Mouse (Mus musculus) right cerebral cortex, postnatal 14 days (tissue): ENCODE data around the gene Prrg2.
A peak's percentile ranks its signal among the peaks of the same experiment; 100 is the strongest.

Experiments used
- DNase-seq: peaks from one replicate; pipeline ENCODE4 v3.0.0; 2022

Prrg2 gene

DNA sequence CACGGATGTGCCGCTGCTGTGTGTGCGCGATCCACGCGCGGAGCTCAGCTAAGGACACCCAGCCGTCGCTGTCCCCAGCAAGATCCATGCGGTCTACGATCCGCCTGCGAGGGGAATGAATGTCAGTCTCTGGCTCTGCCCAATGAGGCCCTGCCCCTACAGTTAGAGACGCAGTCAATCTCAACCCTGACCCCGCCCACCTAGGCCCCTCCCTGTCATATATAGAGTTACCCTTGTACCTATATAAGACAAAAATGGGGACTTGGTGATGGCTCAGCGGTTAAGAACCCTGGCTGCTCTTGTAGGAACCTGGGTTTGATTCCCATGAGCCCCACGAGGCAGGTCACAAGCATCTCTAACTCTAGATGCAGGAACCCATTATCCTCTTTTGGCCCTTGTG is 26.1 kb upstream of the Prrg2 start:
- DNase-seq = no peak

DNA sequence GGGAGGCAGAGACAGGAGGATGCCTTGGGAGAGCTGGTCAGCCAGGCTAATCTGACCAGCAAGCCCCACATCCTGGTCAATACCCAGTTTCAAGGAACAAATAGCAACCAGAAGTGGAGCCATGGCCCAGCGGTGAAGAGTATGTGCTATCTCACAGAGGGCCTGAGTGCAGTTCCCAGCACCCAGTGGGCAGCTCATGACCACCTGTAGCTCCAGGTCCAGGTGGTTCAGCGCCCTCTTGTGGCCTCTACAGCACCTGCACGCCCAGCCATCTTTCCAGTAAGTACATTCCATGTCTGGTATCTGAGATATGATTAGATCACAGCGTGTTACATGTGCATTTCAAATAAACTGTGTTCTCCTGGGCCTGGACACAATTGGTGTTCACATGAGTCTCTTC is 23.6 kb upstream of the Prrg2 start:
- DNase-seq = no peak

DNA sequence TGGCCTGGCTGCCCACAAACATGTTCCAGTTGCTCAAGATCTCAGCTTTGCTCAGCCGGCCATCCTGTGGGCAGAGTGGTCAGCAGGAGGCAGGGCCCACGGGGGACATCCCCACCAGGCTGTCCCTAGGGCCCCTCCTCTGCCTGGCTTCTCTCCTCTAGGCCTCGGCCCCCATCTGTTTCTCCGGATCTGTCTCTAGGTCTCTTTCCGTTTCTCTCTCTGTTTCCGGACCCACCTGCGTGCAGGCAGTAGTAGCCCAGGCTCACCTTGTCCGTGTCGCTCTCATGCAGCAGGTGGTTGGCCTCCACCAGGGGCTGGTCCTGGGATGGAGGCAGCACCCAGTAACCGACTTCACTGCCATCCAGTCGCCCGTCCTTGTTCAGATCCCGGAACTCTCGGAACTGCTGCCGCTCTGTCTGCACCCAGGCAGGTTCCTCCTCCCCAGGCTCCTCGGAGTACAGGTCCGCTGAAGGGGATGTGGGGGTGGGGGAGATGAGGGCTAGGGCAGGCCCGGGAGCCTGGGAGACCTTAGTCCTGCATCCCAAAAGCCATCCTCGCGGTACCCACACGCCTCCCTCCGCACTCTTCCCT is 20.9 kb upstream of the Prrg2 start:
- no peak for DNase-seq

DNA sequence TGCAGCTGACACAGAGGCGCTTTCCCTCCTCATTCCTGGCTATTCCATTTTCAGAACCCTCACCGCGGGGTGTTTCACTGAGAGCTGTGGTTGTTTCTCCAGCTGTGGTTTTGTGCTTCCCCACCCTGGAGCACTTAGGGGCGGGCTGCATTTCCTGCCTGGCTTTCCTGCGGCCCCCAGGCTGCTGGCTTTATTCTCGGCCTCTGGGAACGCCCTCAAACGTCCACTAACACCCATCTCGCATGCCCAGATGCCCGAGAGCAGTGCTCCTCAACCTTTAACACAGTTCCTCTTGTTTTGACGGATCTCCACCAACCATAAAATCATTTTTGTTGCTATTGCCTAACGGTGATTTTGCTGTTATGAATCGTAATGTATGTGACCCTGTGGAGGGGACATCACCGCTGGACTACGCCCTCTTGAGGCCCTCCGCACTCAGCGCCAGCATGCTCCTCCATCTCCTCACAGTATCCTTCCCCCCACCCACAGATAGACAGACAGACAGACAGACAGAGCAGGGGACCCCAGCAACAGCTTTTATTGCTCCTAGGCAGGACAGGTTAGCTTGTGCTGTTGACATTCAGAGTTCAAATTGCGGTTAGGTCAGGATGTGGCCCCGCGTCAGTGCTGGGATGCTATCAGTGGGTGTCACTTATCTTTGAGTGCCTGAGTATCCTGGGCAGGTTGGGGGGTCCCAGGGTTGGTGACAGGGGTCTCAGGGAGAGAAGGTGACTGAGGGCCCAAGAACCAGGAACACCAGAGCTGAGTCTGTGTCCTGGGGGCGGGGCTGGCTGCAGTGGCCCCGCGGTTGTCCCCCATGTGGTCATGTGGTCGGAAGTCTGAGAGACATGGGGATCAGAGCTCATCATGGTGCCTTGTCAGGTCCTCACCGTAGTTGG is 20.2 kb upstream of the Prrg2 start:
- DNase-seq = no peak

DNA sequence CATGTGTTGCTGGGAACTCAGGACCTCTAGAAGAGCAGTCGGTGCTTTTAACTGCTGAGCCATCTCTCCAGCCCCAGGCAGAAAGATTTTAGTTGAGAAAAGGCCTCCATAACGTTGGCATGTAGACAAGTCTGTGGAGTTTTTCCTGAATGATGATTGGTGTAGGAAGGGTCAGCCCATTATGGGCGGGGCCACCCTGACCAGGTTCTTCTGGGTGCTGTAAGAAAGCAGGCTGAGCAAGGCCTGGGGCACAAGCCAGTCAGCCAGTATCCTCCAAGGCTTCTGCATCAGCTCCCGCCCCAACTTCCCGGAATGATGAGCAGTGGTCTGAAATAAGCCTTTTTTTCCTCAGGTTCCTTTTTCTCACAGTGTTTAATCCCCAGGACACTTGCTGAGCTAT is 18.5 kb upstream of the Prrg2 start:
- DNase-seq = no peak

DNA sequence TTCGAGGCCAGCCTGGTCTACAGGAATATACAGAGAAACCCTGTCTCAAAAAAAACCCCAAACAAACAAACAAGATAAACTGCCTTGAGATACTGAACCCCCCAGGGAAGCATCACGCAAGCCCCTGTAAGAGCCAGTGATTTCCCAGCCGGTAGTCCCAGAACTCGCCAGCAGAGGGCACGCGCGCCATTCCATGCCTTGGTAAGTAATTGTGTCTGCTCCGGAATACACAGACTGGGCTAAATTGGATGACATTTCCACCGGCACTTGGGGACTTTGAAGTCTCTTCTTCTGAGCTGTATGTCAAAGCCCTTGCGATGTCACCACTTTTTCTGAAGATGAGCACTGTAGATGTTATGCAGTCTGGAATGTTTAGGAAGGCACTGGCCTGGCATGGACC is 17.4 kb upstream of the Prrg2 start:
- DNase-seq = peak; percentile 90

DNA sequence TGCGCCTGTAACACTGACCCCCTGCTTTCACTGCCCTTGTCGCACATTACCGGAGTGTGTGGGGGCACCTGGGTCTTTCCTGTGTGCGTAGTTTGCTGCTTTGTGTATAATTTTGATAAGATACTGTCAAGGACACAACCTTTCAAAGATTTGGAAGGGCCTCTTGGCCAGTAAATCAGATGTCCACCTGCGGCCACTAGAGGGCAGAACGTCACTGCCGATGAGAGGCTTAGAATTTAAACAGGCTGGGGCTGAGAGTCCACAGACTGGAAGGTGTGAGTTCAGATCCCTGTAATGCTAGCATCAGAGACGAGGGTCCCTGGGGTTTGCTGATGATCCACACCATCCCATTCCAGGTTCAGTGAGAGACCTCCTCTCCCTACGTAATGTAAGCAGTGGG is 16.0 kb upstream of the Prrg2 start:
- DNase-seq = peak; percentile 75

DNA sequence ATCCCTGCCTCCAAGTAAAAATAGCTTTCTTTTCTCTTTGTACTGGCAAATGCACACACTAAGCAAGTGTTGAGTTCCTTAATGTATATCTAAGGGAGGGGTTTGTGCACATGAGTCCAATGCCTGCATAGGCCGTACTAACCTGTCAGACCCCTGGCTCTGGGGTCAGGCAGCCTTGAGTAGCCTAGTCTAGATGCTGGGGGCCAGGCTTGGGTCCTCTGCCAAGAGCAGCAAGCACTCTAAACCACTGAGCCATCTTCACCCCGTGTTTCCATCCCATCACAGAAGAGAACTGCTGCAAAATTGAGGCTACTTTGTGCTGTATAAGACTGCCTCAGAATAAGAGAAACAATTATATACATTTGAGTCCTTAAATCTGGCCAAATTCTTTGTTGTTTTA is 15.4 kb upstream of the Prrg2 start:
- DNase-seq = no peak

DNA sequence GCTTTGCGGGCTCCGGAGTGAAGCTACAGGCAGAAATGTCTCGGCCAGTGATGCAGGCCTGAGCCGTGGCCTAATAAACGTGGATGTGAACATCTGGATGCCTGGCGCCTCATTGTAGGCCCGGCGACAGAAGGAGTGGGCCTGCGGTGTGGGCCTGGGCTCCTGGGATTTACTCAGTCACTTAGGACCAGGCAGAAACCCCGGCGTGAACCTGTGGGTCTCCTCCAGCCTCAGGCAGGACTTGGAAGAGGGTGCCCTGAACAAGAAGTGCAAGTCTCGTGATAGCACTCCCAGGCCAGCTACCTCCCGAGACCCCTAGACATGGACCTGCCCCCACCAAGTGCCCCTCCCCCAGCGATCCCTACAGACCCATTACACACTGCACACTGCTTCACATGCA is 14.8 kb upstream of the Prrg2 start:
- no peak for DNase-seq

DNA sequence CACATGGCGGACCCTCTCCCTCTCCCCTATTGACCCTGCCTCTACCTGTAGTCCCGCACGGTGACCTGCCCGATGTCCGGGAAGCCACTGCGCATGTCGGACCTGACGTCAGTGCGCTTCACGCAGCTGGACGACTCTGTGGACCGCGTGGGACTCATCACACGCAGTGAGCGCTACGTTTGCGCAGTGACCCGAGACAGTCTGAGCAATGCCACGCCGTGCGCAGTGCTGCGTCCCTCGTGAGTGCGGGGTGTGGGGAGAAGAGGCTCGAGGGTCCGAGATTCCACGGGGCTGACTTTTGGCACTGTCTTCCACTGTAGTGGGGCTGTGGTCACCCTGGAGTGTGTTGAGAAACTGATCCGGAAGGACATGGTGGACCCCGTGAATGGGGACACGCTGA is 14.0 kb upstream of the Prrg2 start:
- DNase-seq = no peak

DNA sequence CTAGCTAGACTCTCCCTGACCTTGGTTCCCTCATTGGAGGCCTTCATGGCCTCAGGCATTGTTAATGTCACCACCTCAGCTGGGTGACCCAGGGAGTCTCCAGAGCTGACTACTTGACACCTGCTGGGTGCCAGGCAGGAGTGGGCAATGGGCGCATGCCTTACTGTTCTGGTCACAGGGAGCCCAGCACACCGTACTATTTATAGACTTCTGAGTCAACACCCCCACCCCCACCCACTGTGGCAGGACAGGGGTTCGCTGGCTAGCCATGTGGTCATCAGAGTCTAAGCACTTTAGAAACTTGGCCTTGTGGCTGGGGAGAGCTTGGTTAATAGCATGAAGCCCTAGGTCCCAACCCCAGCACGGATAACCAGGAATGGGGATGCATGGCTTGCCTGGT is 12.9 kb upstream of the Prrg2 start:
- no peak for DNase-seq

DNA sequence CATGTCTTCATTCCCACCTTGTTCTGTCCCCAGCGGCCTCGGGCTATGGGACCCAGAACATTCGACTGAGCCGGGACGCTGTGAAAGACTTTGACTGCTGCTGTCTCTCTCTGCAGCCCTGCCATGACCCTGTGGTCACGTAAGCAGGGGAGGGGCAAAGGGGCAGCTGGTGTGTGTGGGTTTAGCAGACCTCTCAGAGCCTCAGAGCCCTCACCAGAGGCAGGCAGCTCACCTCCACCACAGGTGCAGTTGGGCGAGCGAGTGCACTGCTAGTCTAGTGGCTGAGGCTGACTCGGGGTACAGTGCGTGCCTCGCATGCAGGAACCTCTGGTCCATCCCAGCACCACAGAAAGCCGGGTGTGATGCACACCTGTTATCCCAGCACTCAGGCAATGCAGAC is 11.5 kb upstream of the Prrg2 start:
- no peak for DNase-seq

DNA sequence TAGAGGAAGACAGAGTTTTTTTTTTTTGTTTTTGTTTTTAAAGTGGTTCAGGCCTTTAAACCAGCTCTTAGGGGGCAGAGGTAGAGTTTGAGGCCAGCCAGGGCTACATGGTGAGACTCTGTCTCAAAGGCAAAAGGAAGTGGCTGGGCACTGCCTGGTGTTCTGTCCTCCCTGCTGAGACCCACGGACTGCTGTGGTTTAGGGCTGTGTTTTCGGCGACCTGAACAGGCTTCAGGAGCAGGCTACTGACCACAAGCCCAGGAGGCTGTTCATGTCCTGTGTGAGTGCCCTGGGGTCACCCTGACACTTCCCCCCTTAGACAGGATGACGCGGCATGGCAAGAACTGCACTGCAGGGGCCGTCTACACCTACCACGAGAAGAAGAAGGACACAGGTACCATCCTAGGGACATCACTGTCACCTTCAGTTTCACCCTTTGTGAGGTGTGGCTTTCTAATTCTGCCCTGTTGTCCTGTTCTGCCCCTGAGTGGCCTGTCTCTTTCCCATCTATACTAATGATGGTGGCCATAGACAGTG is 10.8 kb upstream of the Prrg2 start:
- no peak for DNase-seq

DNA sequence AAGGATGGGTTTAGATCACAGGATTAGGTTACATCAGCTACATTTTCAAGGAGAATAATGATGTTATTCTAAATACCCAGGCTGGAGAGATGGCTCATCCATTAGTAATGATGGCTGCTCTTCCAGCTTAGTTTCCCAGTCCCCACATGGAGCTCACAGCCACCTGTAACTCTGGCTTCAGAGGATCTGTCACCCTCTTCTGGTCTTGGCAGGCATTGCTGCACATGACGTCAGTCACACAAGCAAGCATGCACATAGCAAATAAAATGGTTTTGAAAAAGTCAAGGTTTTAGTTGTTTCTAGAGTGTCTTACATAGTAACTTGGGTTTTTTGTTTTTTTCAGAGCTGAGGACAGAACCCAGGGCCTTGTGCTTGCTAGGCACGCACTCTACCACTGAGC is 9.8 kb upstream of the Prrg2 start:
- DNase-seq = no peak

DNA sequence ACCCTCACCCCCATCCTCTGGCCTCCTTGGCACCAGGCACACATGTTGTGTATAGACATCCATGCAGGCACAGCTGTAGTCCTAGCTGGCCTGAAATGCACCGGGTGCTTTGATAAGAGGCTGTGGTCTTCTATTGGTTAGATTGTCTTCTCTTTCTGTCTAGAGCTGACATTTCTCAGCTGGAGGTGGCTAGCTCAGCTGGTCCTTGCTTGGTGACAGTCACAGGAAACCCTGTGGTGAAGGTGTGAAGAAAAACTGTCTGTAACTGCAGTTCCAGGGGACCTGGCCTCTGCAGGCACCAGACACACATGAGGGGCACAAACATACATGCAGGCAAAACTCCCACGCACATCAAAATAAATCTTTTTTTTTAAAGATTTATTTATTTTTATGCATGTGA is 7.2 kb upstream of the Prrg2 start:
- DNase-seq = no peak

DNA sequence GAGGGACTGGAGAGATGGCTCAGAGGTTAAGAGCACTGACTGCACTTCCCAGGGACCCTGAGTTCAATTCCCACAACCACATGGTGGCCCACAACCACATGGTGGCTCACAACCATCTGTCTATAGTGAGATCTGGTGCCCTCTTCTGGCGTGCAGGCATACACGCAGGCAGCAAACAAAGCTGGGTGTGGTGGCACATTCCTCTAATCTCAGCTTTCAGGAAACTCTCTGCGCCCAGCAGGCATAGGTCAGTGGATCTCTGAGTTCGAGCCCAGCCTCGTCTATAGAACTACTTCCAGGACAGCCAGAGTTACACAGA is 5.5 kb upstream of the Prrg2 start:
- DNase-seq = no peak

DNA sequence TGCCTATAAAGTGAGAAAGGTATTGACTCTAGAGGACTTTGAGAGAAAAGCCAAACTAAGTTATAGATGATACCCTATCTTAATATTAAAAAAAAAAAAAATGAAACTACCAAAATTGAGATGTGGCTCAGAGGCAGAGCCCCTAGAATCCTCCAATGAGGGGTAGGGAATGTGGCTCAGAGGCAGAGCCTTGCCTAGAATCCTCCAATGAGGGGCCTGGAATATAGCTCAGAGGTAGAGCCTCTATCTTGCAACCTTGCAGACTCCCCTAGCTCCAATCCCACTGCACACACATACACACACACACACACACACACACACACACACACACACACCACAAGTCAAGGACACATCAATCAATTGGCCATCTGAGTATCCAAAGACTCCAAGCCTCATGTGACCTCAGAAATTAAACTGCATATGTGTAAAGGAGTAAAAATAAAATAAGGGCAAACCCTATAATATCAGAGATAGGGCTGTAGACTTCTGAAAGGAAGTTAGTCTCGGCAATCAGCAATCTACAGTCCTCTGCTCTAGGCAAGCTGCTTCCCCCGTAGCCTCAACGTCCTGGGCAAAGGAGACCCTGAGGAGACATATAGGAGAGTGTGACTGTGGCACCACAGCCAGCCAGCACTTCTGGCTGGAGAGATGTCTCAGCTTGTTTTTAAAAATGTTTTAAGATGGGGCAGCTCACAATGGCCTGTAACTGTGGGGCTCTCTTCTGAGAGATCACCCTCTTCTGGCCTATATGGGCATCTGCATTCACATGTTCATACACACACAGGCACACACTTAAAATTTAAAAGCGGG is 4.9 kb upstream of the Prrg2 start:
- no peak for DNase-seq

DNA sequence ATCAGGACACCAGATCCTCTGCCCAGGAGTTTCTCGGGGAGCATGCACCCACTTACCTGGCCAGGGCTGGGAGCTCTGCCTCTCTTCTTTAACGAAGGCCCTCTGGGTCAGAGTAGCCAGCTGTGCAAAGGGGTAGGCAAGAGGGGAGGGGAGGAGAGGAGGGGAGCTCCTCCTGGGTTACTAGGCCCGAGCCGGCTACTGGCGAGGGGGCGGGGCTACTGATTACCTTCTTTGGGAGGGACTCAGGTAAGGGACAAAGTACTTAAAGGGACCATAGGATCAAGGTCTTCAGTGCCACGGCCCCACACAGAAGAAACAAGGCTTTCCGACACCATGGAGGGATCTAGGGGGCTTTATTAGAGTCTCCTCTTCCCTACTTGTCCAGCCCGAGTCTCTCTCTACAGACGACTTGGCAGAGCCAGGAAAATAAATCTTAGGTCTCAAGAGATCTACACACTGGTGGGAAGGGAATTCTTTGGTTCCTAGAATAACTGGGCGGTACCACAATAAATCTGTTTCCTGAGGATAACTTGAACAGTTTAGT is 873 bp downstream of the Prrg2 start:
- DNase-seq = no peak

DNA sequence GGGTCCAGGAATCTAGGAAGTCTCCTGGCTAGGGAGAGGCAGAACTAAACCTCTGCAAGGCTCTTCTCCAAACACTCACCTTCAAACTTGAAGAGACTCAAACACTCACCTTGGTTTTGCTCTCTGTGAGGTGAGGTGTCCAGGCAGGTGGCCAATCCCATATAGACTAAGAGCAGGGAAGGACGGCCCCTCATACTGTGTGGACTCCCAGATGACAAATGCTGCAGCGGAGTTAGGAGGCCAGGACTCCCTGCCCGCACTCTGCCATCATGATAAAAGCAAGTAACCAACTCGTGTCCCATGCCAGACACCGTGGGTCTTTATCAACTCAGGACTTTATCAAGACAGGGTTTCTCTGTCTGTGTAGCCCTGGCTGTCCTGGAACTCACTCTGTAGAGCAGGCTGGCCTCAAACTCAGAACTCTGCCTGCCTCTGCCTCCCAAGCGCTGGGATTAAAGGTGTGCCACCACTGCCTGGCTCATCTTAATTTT is 1.8 kb downstream of the Prrg2 start:
- DNase-seq = no peak

DNA sequence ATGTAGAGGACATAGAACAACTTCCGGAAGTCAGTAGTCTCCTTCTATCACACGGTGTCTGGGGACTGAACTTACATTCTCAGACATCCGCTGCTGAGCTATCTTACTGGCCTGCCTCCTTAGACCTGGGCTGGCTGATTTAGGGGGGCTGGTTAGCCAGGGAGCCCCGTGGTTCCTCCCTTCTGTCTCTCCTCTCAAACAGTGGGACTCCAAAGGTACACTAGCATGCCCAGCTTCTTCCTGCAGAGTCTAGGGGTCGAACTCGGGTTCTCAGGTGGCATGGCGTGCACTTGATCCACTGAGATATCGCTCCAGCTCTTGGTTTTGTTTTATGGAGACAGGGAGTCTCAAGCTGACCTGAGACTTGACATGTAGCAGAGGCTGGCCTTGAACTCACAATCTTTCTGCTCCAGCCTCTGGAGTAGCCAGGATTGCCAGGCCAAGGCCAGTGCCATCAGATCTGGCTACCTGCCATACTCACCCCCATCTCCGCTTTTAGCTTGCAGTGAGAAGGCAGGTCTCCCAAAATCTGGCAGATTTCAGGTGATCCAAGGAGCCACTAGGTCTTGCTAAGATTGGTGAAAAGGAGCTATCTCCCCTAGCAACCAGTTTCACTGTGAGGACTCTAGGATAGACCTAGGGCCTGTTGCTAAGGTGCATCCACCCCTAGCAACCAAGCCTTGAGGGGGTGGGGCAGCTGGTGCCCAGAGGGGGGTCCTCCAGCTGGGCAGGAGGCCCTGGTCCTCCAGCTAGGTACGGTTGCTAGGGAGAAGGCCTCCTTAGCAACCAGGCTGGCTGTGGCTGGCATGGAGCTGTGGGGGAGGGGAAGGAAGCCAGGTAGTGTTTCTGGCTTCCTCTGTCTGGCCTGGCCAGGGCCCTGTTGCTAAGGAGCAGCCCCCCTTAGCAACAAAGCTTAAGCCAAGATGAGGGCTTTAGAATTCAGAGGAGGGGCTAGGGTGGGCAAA is 3.6 kb downstream of the Prrg2 start:
- peak; percentile 45 for DNase-seq

DNA sequence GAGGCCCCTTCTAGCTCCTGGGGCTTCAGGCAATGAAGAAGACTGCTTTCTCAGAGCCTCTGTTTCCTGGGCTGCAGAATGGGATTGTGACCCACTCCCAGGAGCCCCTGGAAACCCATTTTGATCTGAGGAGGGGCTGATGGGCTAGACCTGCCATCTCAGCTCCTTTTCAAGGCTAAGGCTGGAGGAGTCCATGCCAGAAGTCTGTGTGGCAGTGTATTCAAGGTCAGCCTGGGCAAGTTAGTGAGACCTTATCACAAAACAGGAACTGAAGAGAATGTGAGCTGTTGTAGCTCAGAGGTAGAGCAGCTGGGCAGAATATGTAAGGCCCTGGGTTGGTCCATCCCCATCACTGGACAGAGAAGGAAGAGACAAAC is 5.5 kb downstream of the Prrg2 start:
- DNase-seq = no peak

DNA sequence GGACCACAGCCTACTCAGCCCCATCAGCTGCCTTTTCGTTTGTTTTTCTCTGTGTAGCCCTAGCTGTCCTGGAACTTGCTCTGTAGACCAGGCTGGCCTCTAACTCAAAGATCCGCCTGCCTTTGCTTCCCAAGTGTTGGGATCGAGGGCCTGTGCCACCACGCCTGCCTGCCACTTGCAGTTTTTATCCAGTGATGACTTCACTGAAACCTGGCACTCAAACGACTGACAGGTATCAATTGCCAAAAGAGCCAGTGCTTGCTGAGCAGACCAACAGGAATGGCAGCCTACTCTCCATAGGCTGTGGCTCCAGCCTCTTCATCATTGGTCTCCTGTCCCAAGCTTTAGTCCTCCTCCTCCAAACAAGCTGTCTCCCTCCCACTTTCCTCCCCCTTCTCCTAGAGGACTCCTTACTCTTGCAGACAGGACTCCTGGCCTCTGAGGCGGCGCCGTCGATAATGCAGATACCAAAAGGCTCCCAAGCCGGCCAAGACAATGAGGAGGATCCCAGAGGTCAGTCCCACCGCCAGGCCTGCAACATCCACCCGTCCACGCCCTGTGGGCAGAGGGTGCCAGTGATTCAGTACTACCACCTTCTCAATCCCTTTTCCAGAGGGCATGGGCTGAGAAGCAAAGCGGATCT is 6.0 kb downstream of the Prrg2 start:
- no peak for DNase-seq
